Mouse (Mus musculus): ENCODE results near the gene Pank4.

The Pank4 gene

GRCm38 (mm10) chr4:154963901-154964580, at the start of gene Pank4:
Pank4 (plus strand) TSS chr4:154964123.
- peak; percentile 76 for ATAC-seq (ENCODE audit: low TSS enrichment)

DNA sequence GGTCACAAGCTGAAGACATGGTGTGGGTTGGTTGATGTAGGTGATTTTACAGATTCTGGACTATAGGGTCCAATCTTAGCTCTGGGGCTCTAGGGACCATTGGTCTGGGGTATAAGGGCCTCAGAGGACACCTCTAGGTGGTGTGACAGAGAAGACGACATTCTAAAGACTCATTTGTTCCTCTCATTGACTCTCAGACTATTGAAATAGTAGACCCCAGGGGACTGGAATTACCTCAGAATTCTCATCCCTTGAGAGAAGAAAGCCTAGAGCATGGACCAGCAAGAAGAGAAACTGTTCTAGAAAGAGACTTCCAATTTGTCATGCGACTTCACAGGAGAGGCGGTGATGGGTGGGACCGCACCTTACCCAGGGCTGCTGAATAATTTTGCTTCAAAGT, 49.7 kb upstream of the Pank4 start:
- no peak for ATAC-seq (ENCODE audit: low TSS enrichment)

DNA sequence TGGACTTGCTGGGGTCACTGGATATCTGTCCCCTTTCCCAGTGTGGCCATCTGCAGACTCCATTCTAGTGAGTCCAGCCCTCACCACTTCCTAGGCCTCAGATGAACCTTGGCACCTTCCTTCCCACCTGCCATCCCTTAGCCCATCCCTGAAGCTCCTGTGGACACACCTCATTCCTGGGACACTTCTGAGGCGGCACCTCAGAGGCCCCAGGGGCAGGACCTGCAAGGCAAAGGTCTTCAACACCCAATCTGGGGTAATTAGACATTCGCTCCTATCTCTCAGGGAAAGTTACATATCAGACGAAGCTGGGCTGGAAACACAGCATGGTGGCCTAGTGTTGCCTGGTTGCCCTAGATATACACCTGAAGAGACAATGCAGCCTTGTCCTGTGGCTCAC, 49.2 kb upstream of the Pank4 start:
- ATAC-seq (ENCODE audit: low TSS enrichment), result no peak

- ATAC-seq (ENCODE audit: low TSS enrichment), result no peak
Observed at GRCm38 (mm10) chr4:154915286-154915685, 48.6 kb upstream of the Pank4 start.

GRCm38 (mm10) chr4:154916662-154917061, 47.3 kb upstream of the Pank4 start:
- no peak for ATAC-seq (ENCODE audit: low TSS enrichment)

DNA sequence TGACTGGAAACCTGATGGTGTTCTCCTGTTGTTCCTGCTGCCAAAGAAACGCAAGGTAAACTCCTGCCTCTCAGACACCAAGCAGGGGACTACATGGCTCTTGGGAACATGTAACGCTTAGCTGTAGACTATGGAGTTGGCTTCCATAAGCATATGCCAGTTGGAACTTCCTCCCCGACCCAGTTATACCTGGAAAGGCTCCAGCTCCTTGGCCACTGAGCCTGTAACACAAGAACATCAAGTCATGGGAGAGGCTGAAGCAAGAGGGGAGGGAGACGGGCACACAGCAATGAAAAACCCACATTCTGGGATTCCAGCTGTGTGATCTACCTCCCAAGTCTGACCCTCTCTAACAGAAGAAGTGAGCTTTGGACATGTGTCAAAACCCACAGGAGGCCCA, 41.6 kb upstream of the Pank4 start:
- ATAC-seq (ENCODE audit: low TSS enrichment), result no peak

DNA sequence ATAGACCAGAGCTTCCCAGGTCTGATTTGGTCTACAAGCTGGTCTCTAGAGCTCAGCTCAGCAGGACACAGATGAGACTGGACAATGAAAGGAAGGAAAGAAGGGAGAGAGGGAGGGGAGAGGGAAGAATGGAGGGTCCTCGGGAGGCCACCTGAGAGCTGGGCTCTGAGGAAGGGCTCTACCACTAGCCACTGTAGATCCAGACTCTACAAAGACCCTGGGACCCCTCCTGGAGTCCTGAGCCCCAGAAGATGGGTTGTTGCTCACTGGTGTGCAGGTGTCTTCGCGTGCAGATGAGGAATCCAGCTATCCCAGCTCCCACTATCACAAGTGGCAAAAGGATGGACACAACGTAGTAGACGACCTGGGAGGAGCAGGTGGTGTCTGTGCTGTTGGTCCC, 41.0 kb upstream of the Pank4 start:
- ATAC-seq (ENCODE audit: low TSS enrichment), result no peak

DNA sequence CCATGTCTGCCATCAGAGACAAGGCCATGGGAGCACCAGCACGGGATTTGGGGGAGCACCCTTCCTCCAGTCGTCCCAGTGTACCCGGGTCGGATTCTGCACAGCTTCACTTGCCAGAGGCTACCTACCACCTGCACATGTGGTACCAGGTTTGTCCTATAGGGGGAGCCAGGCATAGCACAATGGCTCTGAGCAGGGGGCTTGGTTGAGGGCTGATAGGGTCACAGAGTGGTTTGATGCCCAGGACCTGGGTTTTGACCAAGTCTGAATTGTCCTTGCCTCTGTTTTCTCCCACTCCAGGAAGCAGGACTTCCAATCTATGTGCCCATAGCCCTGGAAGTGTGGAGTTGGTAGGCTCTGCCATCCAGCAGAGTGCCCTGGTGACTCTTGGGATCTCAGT, 38.5 kb upstream of the Pank4 start:
- no peak for ATAC-seq (ENCODE audit: low TSS enrichment)

GRCm38 (mm10) chr4:154926969-154927898, 36.7 kb upstream of the Pank4 start:
- ATAC-seq (ENCODE audit: low TSS enrichment), result no peak

GRCm38 (mm10) chr4:154927899-154928337, 36.0 kb upstream of the Pank4 start:
- no peak for ATAC-seq (ENCODE audit: low TSS enrichment)

- ATAC-seq (ENCODE audit: low TSS enrichment), result no peak
Observed at GRCm38 (mm10) chr4:154928395-154929087, 35.4 kb upstream of the Pank4 start, which contains the start of gene Tnfrsf14. Tnfrsf14 (minus strand) TSS chr4:154928563.

- ATAC-seq (ENCODE audit: low TSS enrichment), result no peak
Observed at GRCm38 (mm10) chr4:154929088-154929660, 34.7 kb upstream of the Pank4 start.

- no peak for ATAC-seq (ENCODE audit: low TSS enrichment)
Observed at GRCm38 (mm10) chr4:154933306-154933907, 30.5 kb upstream of the Pank4 start.

GRCm38 (mm10) chr4:154934800-154935199, 29.1 kb upstream of the Pank4 start:
- ATAC-seq (ENCODE audit: low TSS enrichment), result no peak

DNA sequence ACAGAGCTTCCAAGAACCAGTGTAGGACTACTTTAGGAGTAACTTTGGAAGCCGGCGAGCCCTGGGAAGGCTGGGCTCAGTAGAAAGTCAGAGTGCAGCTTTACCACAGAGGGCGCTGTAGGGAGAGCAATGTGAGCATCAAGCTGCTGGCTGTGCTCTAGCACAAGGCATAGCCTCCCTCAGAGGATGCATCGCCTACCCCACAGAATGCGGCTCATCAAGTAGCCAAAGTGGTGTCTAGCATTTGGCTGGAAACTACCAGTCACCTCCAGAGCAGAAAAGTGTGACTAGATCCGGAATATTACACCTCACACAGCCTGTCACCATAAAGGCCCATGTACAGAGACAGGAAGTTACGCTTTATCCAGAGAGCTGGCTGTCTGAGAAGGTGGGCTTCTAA, 28.1 kb upstream of the Pank4 start:
- ATAC-seq (ENCODE audit: low TSS enrichment), result no peak

DNA sequence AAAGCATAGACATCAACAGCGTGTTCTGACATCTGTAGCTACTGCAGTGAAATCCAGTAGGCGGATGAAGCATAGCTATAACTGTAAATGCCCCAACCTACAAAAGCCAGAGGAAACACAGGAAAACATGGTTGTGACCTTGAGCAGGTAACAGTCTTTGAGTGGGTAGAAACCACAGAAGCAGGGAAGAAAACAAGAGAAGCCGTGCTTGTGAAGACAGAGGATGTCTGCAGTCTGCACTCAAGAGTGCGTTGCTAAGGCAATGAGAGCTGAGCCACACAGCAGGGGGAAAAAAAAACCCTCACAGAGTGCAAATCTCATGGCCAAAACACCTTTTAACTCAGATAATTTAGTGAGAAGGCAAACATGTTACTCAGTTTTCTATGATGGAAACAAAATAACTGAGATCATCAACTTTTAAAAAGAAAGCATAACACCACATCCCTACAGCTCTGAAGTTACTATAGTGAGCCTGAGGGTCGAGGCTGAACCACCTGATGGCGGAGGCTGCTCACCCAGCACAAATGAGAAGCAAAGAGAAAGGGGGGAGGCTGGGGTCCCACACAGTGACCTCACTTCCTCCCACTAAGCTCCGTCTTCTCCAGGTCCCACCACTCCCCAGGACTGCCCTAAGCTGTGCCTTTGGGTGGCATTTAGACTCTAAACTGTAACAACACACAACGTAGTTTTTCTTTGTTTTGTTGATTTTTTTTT, 27.2 kb upstream of the Pank4 start:
- ATAC-seq (ENCODE audit: low TSS enrichment), result no peak

- no peak for ATAC-seq (ENCODE audit: low TSS enrichment)
Observed at GRCm38 (mm10) chr4:154937746-154938145, 26.2 kb upstream of the Pank4 start.

DNA sequence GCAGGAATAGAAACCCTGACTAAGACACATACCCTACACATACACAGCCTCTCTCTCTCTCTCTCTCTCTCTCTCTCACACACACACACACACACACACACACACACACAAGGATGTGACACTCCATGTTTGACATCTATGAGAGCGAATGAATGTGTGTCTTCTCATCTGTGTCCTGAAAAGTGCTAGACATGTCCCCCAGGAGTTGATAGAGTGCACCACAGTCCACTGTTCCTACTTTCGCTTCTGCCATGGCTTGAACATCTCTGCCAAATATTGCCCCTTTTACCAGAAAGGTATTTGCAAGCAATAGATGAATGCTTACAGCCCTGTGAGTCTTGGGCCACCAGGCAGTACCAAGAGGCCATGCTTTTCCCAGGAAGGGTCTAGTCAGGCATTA, 23.8 kb upstream of the Pank4 start:
- no peak for ATAC-seq (ENCODE audit: low TSS enrichment)

GRCm38 (mm10) chr4:154941831-154942230, 22.1 kb upstream of the Pank4 start:
- no peak for ATAC-seq (ENCODE audit: low TSS enrichment)

DNA sequence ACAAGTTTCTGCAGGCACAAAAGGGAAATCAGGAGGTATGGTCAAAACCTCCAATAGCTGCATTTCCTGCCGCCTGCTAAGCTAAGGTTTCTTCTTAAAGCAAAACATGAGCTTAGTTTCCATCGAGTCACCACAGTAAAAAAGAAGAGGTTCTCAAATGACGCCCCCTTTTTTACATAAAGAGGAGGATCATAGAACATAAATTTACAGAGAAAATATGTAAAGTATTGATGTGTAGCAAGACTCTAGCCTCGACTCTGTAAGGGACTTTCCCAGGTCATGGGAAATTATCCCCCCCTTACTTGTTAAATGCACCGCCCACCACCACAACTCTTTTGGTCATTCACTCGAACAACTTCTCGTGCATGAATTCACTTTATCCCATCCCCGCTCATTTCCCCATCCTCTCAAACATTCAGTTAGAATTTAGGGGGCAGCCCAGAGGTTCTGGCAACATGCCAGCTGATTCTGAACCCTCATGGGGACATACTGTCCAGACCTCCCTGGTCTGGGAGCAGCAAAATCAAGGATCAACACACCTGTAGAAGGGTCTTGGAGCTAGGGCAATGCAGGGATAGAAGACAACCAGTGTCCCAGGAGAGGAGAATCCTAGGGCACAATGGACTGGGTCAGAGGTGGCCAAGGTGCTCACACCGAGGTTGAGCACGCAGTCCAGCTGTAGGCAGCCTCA, 21.1 kb upstream of the Pank4 start:
- ATAC-seq (ENCODE audit: low TSS enrichment), result no peak

Measured in frontal cortex, adult (tissue).